In the genomic region with DNA sequence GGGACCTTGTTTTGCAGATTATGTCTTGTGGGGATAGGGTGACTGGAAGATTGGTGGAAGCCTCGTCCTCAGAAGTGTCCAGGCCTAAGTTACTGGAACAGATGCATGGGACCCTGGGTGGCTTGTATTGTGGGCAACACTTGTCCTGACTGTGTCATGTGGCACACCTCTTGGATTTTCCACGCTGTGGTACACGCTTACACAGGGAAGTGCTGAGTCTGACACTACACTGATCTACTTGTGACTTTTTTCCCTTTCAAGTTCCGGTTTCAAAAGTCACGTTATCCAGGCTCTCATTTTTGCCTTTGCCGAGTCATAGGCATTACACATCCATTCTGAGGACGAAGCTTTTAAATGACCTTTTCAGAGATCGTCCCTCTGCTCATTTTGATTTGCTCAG, we compare ENCODE assay signal across 22 mouse cellular contexts.
"Had no signal": no experiment of that assay in that cellular context is flagged by ENCODE, and none has a peak within 500 bp of the region (broad histone marks: within the 10 kb centered on the region; RNA-seq: fewer than 3 reads in every experiment).

No protein-coding gene starts in this region.

- H3K4me2 ChIP-seq: heart, embryonic 11.5 days; heart, embryonic 13.5 days; heart, embryonic 15.5 days; hindbrain, embryonic 13.5 days; hindbrain, embryonic 15.5 days; kidney, embryonic 15.5 days; limb, embryonic 13.5 days; limb, embryonic 15.5 days; liver, embryonic 11.5 days; liver, embryonic 13.5 days had no signal

- H3K4me3 ChIP-seq: heart, embryonic 13.5 days; heart, embryonic 15.5 days; hindbrain, embryonic 13.5 days; hindbrain, embryonic 15.5 days; kidney, embryonic 15.5 days; limb, embryonic 13.5 days; limb, embryonic 15.5 days; liver, embryonic 13.5 days had no signal

- H3K4me1 ChIP-seq: kidney, embryonic 15.5 days had no signal

- ATAC-seq: hindbrain, postnatal 0 days had no signal

- H3K27me3 ChIP-seq: heart, embryonic 13.5 days; heart, embryonic 15.5 days; hindbrain, embryonic 15.5 days; kidney, embryonic 15.5 days; limb, embryonic 13.5 days; limb, embryonic 15.5 days; liver, embryonic 13.5 days had no signal

- H3K9me3 ChIP-seq: heart, embryonic 15.5 days; limb, embryonic 15.5 days; liver, embryonic 13.5 days had no signal

- H3K36me3 ChIP-seq: heart, embryonic 15.5 days; hindbrain, embryonic 15.5 days; kidney, embryonic 15.5 days; limb, embryonic 15.5 days; liver, embryonic 13.5 days had no signal

- DNase-seq: gastrocnemius, postnatal 14 days; gastrocnemius, postnatal 36 days; kidney, adult 11 months; kidney, adult 2 months; kidney, adult 9 months; kidney, postnatal 14 days; kidney, postnatal 36 days; layer of hippocampus, adult 9-11 months; layer of hippocampus, postnatal 36 days; left cerebral cortex, postnatal 4 days; liver, embryonic 13.5 days had no signal

- H3K9ac ChIP-seq: heart, embryonic 13.5 days; heart, embryonic 15.5 days; hindbrain, embryonic 13.5 days; hindbrain, embryonic 15.5 days; kidney, embryonic 15.5 days; limb, embryonic 13.5 days; limb, embryonic 15.5 days; liver, embryonic 13.5 days had no signal

- H3K27ac ChIP-seq: heart, embryonic 15.5 days; hindbrain, embryonic 13.5 days; hindbrain, embryonic 15.5 days; hindbrain, postnatal 0 days; kidney, embryonic 15.5 days; kidney, postnatal 0 days; limb, embryonic 13.5 days; limb, embryonic 15.5 days; liver, embryonic 13.5 days had no signal
